Mouse (Mus musculus): Measurements from ENCODE around the gene Ccdc142. TPM values are rescaled to one million over a fixed set of nuclear protein-coding genes. Genes with fewer than 3 reads are reported as not detected.

Ccdc142 gene
- polyA plus RNA-seq, 2 experiments: 3.0 to 5.2 TPM

- H3K36me3 ChIP-seq (ENCODE audit: control insufficient read depth, insufficient read depth, low read length): peaks cover 5% of the 10 kb centered on the region; the same call in 1 of the 2 replicates
- H3K4me3 ChIP-seq (replicated peaks; ENCODE audit: low read length): no peak overlapping the region
- no peak overlapping the region for H3K9ac ChIP-seq (ENCODE audit: low read depth, low read length, severe bottlenecking)
- 0 out of 2 replicates have a peak, but pooled peaks cover 5% of the 10 kb centered on the region for H3K4me1 ChIP-seq (ENCODE audit: control insufficient read depth, insufficient read depth, low read length)
- WGBS: 19% methylated on average over 2 of the region's 2 CpGs
- no peak for ATAC-seq (ENCODE audit: low FRiP score, low read depth)
- no peak overlapping the region for H3K27ac ChIP-seq (replicated peaks; ENCODE audit: low read depth, low read length)
- no peaks in the 10 kb centered on the region for H3K9me3 ChIP-seq (ENCODE audit: control insufficient read depth, low read length)
- no peak overlapping the region for H3K4me2 ChIP-seq (replicated peaks; ENCODE audit: low read depth, low read length, severe bottlenecking)
- peaks cover 52% of the 10 kb centered on the region for H3K27me3 ChIP-seq (ENCODE audit: control insufficient read depth, insufficient read depth, low read length)
- TF ChIP-seq POLR2A (IDR thresholded peaks at IDR 0.05; ENCODE audit: borderline replicate concordance, extremely low read depth, insufficient read depth, insufficient read length): no peak
- no peak for DNase-seq (ENCODE audit: low spot score)
Measured at GRCm38 (mm10) chr6:83074979-83075378, 26.4 kb upstream of the Ccdc142 start.

GRCm38 (mm10) chr6:83077630-83078323 is 23.6 kb upstream of the Ccdc142 start, which contains the start of gene Pcgf1:
Pcgf1 (plus strand) TSS chr6:83077869.
- Histone ChIP-seq H3K9ac (ENCODE audit: low read depth, low read length, severe bottlenecking) (peak within 1 kb of the TSS; percentile 73), H3K4me3 (replicated peaks; ENCODE audit: low read length) (peak within 1 kb of the TSS; percentile 78), H3K27me3 (ENCODE audit: control insufficient read depth, insufficient read depth, low read length) (peaks cover 24% of the 10 kb centered on the region), H3K27ac (replicated peaks; ENCODE audit: low read depth, low read length) (peak within 1 kb of the TSS; percentile 82), H3K4me2 (replicated peaks; ENCODE audit: low read depth, low read length, severe bottlenecking) (peak within 1 kb of the TSS; percentile 98), H3K36me3 (ENCODE audit: control insufficient read depth, insufficient read depth, low read length) (peaks cover 26% of the 10 kb centered on the region), H3K9me3 (ENCODE audit: control insufficient read depth, low read length) (no peaks in the 10 kb centered on the region), H3K4me1 (ENCODE audit: control insufficient read depth, insufficient read depth, low read length) (0 out of 2 replicates have a peak, but pooled peaks cover 5% of the 10 kb centered on the region)
- ATAC-seq (ENCODE audit: low FRiP score, low read depth): peak; percentile 59
- DNase-seq (ENCODE audit: low spot score): peak; percentile 97
- no peak for TF ChIP-seq POLR2A (IDR thresholded peaks at IDR 0.05; ENCODE audit: borderline replicate concordance, extremely low read depth, insufficient read depth, insufficient read length)
- under 1% methylated on average over 43 of the region's 54 CpGs for WGBS

GRCm38 (mm10) chr6:83078324-83078858 is 23.0 kb upstream of the Ccdc142 start:
- whole genome bisulfite sequencing: under 1% methylated on average over 46 of the region's 46 CpGs
- peak overlapping the region; percentile 73 for H3K9ac ChIP-seq (ENCODE audit: low read depth, low read length, severe bottlenecking)
- peak; percentile 88 for DNase-seq (ENCODE audit: low spot score)
- H3K4me1 ChIP-seq (ENCODE audit: control insufficient read depth, insufficient read depth, low read length): 0 out of 2 replicates have a peak, but pooled peaks cover 5% of the 10 kb centered on the region
- peak overlapping the region; percentile 82 for H3K27ac ChIP-seq (replicated peaks; ENCODE audit: low read depth, low read length)
- H3K9me3 ChIP-seq (ENCODE audit: control insufficient read depth, low read length): no peaks in the 10 kb centered on the region
- ATAC-seq (ENCODE audit: low FRiP score, low read depth): peak; percentile 95
- peaks cover 24% of the 10 kb centered on the region for H3K27me3 ChIP-seq (ENCODE audit: control insufficient read depth, insufficient read depth, low read length)
- H3K4me3 ChIP-seq (replicated peaks; ENCODE audit: low read length): peak overlapping the region; percentile 78
- TF ChIP-seq POLR2A (IDR thresholded peaks at IDR 0.05; ENCODE audit: borderline replicate concordance, extremely low read depth, insufficient read depth, insufficient read length): peak; percentile 28; the same call in 1 of the 2 replicates
- H3K4me2 ChIP-seq (replicated peaks; ENCODE audit: low read depth, low read length, severe bottlenecking): peak overlapping the region; percentile 75
- peaks cover 26% of the 10 kb centered on the region for H3K36me3 ChIP-seq (ENCODE audit: control insufficient read depth, insufficient read depth, low read length)

DNA sequence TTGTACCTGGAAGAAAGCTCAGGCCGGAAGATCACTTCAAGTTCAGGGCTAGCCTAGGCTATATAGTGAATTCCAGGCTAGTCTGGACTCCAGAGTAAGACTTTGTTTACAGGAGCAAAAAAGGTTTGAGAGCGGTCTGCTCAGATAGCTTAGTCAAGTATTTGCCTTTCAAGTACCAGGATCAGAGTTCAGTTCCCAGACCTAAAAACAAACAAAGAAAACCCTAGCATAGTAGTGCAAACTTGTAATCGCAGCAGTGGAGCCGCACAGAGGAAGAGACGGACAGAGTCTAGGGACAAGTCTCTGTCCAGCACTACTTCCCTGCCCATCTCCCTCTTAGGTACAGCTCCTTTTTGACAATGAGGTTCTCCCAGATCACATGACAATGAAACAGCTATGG is 21.2 kb upstream of the Ccdc142 start:
- peaks cover 26% of the 10 kb centered on the region for H3K36me3 ChIP-seq (ENCODE audit: control insufficient read depth, insufficient read depth, low read length)
- no peak overlapping the region for H3K4me3 ChIP-seq (replicated peaks; ENCODE audit: low read length)
- H3K9me3 ChIP-seq (ENCODE audit: control insufficient read depth, low read length): no peaks in the 10 kb centered on the region
- DNase-seq (ENCODE audit: low spot score) (no peak), ATAC-seq (ENCODE audit: low FRiP score, low read depth) (no peak)
- peaks cover 28% of the 10 kb centered on the region for H3K27me3 ChIP-seq (ENCODE audit: control insufficient read depth, insufficient read depth, low read length)
- H3K27ac ChIP-seq (replicated peaks; ENCODE audit: low read depth, low read length): no peak overlapping the region
- H3K4me2 ChIP-seq (replicated peaks; ENCODE audit: low read depth, low read length, severe bottlenecking): no peak overlapping the region
- no peak overlapping the region for H3K9ac ChIP-seq (ENCODE audit: low read depth, low read length, severe bottlenecking)
- 0 out of 2 replicates have a peak, but pooled peaks cover 5% of the 10 kb centered on the region for H3K4me1 ChIP-seq (ENCODE audit: control insufficient read depth, insufficient read depth, low read length)
- TF ChIP-seq POLR2A (IDR thresholded peaks at IDR 0.05; ENCODE audit: borderline replicate concordance, extremely low read depth, insufficient read depth, insufficient read length): no peak
- 96% methylated on average over 5 of the region's 5 CpGs for WGBS

GRCm38 (mm10) chr6:83083497-83083896 is 17.9 kb upstream of the Ccdc142 start:
- DNase-seq (ENCODE audit: low spot score) (no peak), ATAC-seq (ENCODE audit: low FRiP score, low read depth) (no peak)
- no peak overlapping the region for H3K4me3 ChIP-seq (replicated peaks; ENCODE audit: low read length)
- no peak overlapping the region for H3K27ac ChIP-seq (replicated peaks; ENCODE audit: low read depth, low read length)
- H3K4me1 ChIP-seq (ENCODE audit: control insufficient read depth, insufficient read depth, low read length): peaks cover 12% of the 10 kb centered on the region; the same call in 1 of the 2 replicates
- H3K9ac ChIP-seq (ENCODE audit: low read depth, low read length, severe bottlenecking): peak overlapping the region; percentile 2; the same call in 1 of the 2 replicates
- 29% methylated on average over 5 of the region's 5 CpGs for WGBS
- no peak overlapping the region for H3K4me2 ChIP-seq (replicated peaks; ENCODE audit: low read depth, low read length, severe bottlenecking)
- H3K27me3 ChIP-seq (ENCODE audit: control insufficient read depth, insufficient read depth, low read length): peaks cover 52% of the 10 kb centered on the region
- peaks cover 26% of the 10 kb centered on the region for H3K36me3 ChIP-seq (ENCODE audit: control insufficient read depth, insufficient read depth, low read length)
- H3K9me3 ChIP-seq (ENCODE audit: control insufficient read depth, low read length): no peaks in the 10 kb centered on the region
- TF ChIP-seq POLR2A (IDR thresholded peaks at IDR 0.05; ENCODE audit: borderline replicate concordance, extremely low read depth, insufficient read depth, insufficient read length): no peak
